Mouse (Mus musculus) liver, embryonic 14.5 days (tissue): ENCODE measurements around the gene Gm42420. TPM values are rescaled to one million over a fixed set of nuclear protein-coding genes. Genes with fewer than 3 reads are reported as not detected.

Source experiments
- ATAC-seq: fragments of 200-750 bp; cut with Nextera tagmentation; 2 replicates; pipeline ENCODE4 v1.8.0; 2017; ENCODE audit warnings: moderate number of reproducible peaks, mild to moderate bottlenecking, moderate library complexity; ENCODE audit not compliant: insufficient read depth
- DNase-seq, 3 experiments: peaks; one replicate each; pipeline ENCODE4 v3.0.0-alpha.2; 2012 to 2013; ENCODE audit warnings: low read depth in 3 of 3, low spot score in 3 of 3
- H3K27ac ChIP-seq: fragments of 300-500 bp; sonication (generic); 2 replicates; pipeline ENCODE4 v1.5.1; 2014; ENCODE audit warnings: moderate library complexity, mild to moderate bottlenecking, control low read depth, inconsistent platforms
- H3K27me3 ChIP-seq: fragments of 300-500 bp; sonication (generic); 2 replicates; pipeline ENCODE4 v1.6.1; 2014; ENCODE audit warnings: mild to moderate bottlenecking, low read length, moderate library complexity; ENCODE audit not compliant: control insufficient read depth, insufficient read depth
- H3K36me3 ChIP-seq: fragments of 300-500 bp; sonication (generic); replicated peaks from 2 replicates; pipeline ENCODE4 v1.6.1; 2014; ENCODE audit warnings: low read depth; ENCODE audit not compliant: control insufficient read depth, insufficient read depth
- H3K4me1 ChIP-seq, 2 experiments: fragments of 200-500 bp in 1 of 2; fragments of 300-500 bp in 1 of 2; sonication (generic) in 1 of 2; replicated peaks; 2 replicates each; pipeline ENCODE4 v1.6.1; 2012 to 2014; ENCODE audit warnings: antibody characterized with exemption in 1 of 2, inconsistent platforms in 1 of 2, low read length in 1 of 2; ENCODE audit not compliant: control insufficient read depth in 2 of 2, insufficient read depth in 2 of 2
- H3K4me2 ChIP-seq: fragments of 300-500 bp; sonication (generic); 2 replicates; pipeline ENCODE4 v1.6.1; 2014; ENCODE audit warnings: low read depth, mild to moderate bottlenecking, control low read depth, moderate library complexity
- H3K4me3 ChIP-seq, 2 experiments: fragments of 200-500 bp in 1 of 2; fragments of 300-500 bp in 1 of 2; sonication (generic) in 1 of 2; 2 replicates each; pipeline ENCODE4 v1.5.1; 2012 to 2014; ENCODE audit warnings: low read depth in 2 of 2, low read length in 2 of 2, mild to moderate bottlenecking in 2 of 2, control low read depth in 1 of 2, inconsistent platforms in 1 of 2, moderate library complexity in 1 of 2; ENCODE audit not compliant: insufficient read depth in 1 of 2
- H3K9ac ChIP-seq: fragments of 300-500 bp; sonication (generic); replicated peaks from 2 replicates; pipeline ENCODE4 v1.6.1; 2014; ENCODE audit warnings: mild to moderate bottlenecking, control low read depth, moderate library complexity
- H3K9me3 ChIP-seq: fragments of 300-500 bp; sonication (generic); 2 replicates; pipeline ENCODE4 v1.6.1; 2016; ENCODE audit warnings: low read length, mixed read lengths; ENCODE audit not compliant: control insufficient read depth
- CTCF ChIP-seq: IDR thresholded peaks from 2 replicates; pipeline ENCODE4 v1.5.1; 2016; ENCODE audit warnings: antibody characterized with exemption, low read depth, control low read depth
- EP300 ChIP-seq: IDR thresholded peaks from 2 replicates; pipeline ENCODE4 v1.6.1; 2016; ENCODE audit warnings: antibody characterized with exemption, low read depth
- WGBS: fragments of 180-500 bp; shearing (Covaris S2); extraction: QIAGEN DNeasy Blood & Tissue Kit; methylation state at CpG from one replicate; pipeline ENCODE4 v1.1.7; 2014; ENCODE audit not compliant: insufficient replicate concordance; 5-methylcytosine and 5-hydroxymethylcytosine counted together
- polyA plus RNA-seq, 2 experiments: library from polyadenylated mRNA; depleted of rRNA in 1 of 2; stranded (reverse) in 1 of 2; unstranded in 1 of 2; fragments of >200 nt; fragmentation: Nextera tagmentation in 1 of 2; extraction: Ambion mirVana in 1 of 2; gene quantifications; 2 replicates each; pipeline versions ENCODE4 v1.2.1 to v1.2.3; 2012 to 2014

The Gm42420 gene
- polyA plus RNA-seq, 2 experiments = 1.6 to 2.1 TPM

GRCm38 (mm10) chr6:39580558-39580957 lies 5.0 kb upstream of the Gm42420 start:
- ATAC-seq = no peak
- Histone ChIP-seq H3K9me3 (no peaks in the 10 kb centered on the region), H3K27me3 (no peaks in the 10 kb centered on the region), H3K4me1 (peaks cover 14 to 15% of the 10 kb centered on the region in 2 experiments), H3K27ac (no peak overlapping the region), H3K4me3 (no peak overlapping the region), H3K4me2 (0 out of 2 replicates have a peak overlapping the region, but pooled peaks have one; percentile 45), H3K36me3 (no peaks in the 10 kb centered on the region; the same call in 1 of the 2 replicates), H3K9ac (peak overlapping the region; percentile 47)
- WGBS = 46% methylated on average over 2 of the region's 2 CpGs
- DNase-seq = no peak
- TF ChIP-seq CTCF = no peak
- TF ChIP-seq EP300 = no peak

- peak; percentile 96 for ATAC-seq
- Histone ChIP-seq H3K27ac (peak overlapping the region; percentile 53), H3K4me2 (peak overlapping the region; percentile 45)
These were observed 4.3 kb upstream of the Gm42420 start for GRCm38 (mm10) chr6:39581087-39581784.

GRCm38 (mm10) chr6:39591481-39591880 lies 5.9 kb downstream of the Gm42420 start:
- DNase-seq = no peak
- H3K4me2 ChIP-seq = peak overlapping the region; percentile 67
- no peak overlapping the region; the same call in 1 of the 2 replicates for H3K9ac ChIP-seq
- TF ChIP-seq EP300 = no peak
- no peak for TF ChIP-seq CTCF
- H3K27me3 ChIP-seq = no peaks in the 10 kb centered on the region
- H3K9me3 ChIP-seq = no peaks in the 10 kb centered on the region
- no peaks in the 10 kb centered on the region; the same call in 1 of the 2 replicates for H3K36me3 ChIP-seq
- H3K27ac ChIP-seq = no peak overlapping the region
- peaks cover 5 to 8% of the 10 kb centered on the region in 2 experiments for H3K4me1 ChIP-seq
- no peak overlapping the region for H3K4me3 ChIP-seq
- no peak for ATAC-seq
- WGBS = 83% methylated on average over 4 of the region's 4 CpGs

More at GRCm38 (mm10) chr6:39581087-39581784, 4.3 kb upstream of the Gm42420 start:
- no peaks in the 10 kb centered on the region for H3K9me3 ChIP-seq
- peaks cover 15% of the 10 kb centered on the region in 2 experiments for H3K4me1 ChIP-seq
- no peak overlapping the region for H3K4me3 ChIP-seq
- peak overlapping the region; percentile 47 for H3K9ac ChIP-seq
- no peaks in the 10 kb centered on the region; the same call in 1 of the 2 replicates for H3K36me3 ChIP-seq
- TF ChIP-seq CTCF (no peak), EP300 (peak; percentile 83)
- WGBS = 41% methylated on average over 7 of the region's 7 CpGs
- peak; percentile 59 to 67 (median 63) for DNase-seq
- no peaks in the 10 kb centered on the region for H3K27me3 ChIP-seq

GRCm38 (mm10) chr6:39592401-39593214 lies 7.1 kb downstream of the Gm42420 start, which contains the start of gene Ndufb2:
Gene Ndufb2 (plus strand): TSS chr6:39592574.
- Histone ChIP-seq H3K9me3 (no peaks in the 10 kb centered on the region), H3K27me3 (no peaks in the 10 kb centered on the region), H3K36me3 (peaks cover 3% of the 10 kb centered on the region; the same call in 1 of the 2 replicates), H3K4me2 (peak within 1 kb of the TSS; percentile 67), H3K4me1 (peaks cover 5 to 8% of the 10 kb centered on the region in 2 experiments), H3K9ac (peak within 1 kb of the TSS; percentile 87), H3K4me3 (peak within 1 kb of the TSS; percentile 80 to 94), H3K27ac (no peak within 1 kb of the TSS; the same call in 1 of the 2 replicates)
- TF ChIP-seq EP300 (no peak), CTCF (no peak)
- DNase-seq (peak; percentile 85 to 90 (median 87)), ATAC-seq (peak; percentile 99)
- under 1% methylated on average over 56 of the region's 56 CpGs for WGBS
